Mouse (Mus musculus): ENCODE results near the gene Slamf8. TPM values are rescaled to one million over a fixed set of nuclear protein-coding genes. Genes with fewer than 3 reads are reported as not detected.

Gene Slamf8
- total RNA-seq, 2 experiments from 2014 or later = not detected

DNA sequence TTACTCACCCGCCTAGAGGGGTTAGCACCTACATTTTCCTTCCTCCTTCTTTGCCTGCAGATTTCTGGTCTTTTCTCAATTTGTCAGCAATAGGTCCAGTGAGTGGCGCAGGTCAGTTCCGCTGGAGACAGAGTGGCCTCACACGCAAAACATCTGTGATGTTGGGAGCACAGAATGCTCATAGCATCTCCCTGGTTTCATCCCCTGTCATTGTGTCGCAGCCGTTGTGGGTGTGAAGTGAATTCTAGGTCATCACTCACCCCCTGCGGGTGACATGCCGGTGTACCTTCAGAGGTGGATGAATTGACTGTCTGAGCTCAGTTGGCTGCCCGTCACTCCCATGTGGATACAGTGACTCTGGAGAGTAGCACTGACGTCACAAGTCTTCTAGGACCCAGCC lies 20.9 kb upstream of the Slamf8 start:
- DNase-seq (ENCODE audit: low spot score in 2 of 2) = no peak
- intact Hi-C loops (cut with DNase I) = loop anchor here (5.0 kb wide), 1 partner anchor 84 kb away; no protein-coding TSS in a partner anchor

DNA sequence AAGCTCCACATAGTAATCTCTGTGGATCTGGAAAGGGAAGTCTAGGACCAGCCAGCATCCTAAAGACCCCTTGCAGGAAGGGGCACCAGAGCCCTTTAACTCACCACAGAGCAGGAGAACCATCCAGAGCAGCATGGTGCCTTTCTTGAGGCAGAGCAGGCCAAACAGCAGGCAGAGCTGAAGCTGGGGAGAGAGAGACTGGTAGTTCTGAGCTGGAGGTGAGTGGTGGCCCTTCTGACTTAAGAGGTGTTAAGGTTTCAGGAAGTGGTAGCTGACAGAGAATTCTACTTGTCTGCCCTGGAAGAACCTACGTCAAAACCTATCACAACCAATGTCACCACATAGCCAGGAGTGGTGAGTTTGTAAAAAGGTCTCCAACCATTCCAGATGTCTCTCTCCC lies 12.0 kb upstream of the Slamf8 start, which contains the start of gene Fcrl6:
Fcrl6 (minus strand) TSS at position 226 of the 400 bp plus-strand sequence.
- intact Hi-C loops (cut with DNase I) = no loop called here
- no peak for DNase-seq (ENCODE audit: low spot score in 2 of 2)

DNA sequence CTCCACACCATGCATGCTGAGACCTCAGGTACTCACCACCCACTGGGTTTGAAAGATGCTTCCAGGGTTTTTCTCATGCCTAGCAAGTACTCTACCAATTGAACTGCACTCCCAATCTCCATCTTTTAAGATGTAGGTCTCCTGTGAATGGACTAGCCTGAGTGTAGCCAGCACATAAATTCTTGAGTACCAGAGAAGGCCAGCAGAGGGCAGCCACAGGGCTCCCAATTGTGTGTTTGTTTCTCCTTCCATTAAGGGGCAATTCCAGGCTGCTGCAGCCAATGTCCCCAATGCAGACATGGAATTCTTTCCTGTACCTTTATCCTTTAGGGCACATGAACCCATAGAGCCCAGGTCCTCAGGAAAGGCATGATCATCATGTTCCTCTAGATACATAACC lies 4.1 kb upstream of the Slamf8 start:
- peak; percentile 66 for DNase-seq (ENCODE audit: low spot score in 2 of 2)
- intact Hi-C loops (cut with DNase I) = no loop called here

DNA sequence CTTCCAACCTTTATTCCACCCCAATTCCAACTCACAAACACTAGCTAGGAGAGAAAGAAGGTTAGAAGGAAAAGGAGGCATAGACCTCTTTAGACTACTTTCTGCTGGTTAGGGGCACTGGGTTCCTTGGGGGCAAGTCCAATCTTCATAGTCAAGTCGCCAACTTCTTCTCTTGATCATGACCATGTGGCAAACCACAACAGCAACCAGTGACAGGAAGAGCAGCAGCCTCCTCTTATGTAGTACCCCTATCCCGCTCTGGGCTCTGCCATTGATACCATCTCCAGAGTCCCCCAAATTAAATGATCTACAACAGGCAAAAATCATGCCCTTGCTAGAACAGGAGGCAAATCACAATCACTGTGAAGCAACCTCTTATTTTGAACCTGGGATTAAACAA lies 3.6 kb upstream of the Slamf8 start:
- intact Hi-C loops (cut with DNase I) = no loop called here
- DNase-seq (ENCODE audit: low spot score in 2 of 2) = no peak

DNA sequence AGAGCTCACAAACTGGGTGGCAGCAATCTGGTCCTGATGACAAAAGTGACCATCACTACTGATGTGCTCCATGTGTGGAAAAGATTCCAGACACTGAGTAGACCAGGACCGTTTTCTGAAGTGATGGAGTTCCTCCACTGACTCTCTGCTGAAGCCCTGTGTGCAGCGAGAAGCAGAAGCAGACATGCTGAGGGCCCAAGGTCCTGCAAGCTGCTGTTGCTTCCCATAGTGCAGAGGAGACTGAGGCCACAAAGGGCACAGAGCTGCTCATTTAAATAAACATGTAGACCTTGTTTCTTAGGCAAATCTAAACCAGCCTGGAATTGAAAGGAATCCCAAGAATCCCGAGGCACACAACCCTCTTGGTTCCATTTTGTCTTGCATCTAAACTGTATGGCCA lies 3.0 kb upstream of the Slamf8 start:
- DNase-seq (ENCODE audit: low spot score in 2 of 2) = no peak
- intact Hi-C loops (cut with DNase I) = no loop called here

DNA sequence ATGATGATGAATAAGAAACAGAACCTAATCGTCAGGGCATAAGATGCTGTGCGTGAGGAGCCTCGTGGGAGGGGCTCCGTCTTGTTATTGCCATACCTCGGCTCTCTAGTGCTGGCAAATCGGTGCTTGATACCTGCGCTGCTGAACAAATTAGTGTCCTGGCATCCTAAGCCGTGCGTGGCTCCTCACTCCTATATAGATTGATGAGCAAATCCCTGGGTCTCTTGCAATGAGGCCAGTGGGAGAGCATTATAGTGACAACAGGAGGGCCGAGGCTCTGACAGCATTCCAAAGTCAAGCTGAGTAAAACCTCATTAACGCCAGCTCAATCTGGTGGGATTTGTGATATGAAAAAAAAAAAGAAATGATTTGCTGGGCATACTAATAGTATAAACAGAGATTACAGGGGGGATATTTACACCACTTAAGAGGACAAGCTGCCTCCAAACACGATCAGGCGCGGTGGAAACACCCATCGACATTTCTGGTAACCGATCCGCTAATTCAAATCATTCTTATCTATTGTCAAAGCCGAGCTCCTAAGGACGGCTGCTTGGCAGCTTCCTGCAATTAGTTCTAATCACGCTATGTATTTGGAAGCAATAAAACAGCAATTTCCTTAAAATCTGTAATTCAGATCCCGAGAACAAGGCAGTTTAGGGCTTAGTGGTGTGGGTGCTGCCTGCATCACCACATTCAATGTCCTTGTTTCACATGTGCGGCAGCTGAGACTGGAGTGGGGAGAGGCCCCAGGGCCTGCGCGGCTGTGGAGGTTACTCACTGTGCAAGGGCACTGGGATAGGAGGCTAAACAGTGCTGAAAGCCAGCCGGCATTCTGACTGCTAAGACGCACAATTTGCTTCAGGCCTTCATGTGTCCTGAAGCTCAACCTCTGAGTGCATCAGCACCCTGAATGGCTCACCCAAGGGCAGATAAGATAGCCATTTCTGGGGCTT lies 4.5 kb downstream of the Slamf8 start:
- DNase-seq (ENCODE audit: low spot score in 2 of 2) = no peak
- intact Hi-C loops (cut with DNase I) = no loop called here

DNA sequence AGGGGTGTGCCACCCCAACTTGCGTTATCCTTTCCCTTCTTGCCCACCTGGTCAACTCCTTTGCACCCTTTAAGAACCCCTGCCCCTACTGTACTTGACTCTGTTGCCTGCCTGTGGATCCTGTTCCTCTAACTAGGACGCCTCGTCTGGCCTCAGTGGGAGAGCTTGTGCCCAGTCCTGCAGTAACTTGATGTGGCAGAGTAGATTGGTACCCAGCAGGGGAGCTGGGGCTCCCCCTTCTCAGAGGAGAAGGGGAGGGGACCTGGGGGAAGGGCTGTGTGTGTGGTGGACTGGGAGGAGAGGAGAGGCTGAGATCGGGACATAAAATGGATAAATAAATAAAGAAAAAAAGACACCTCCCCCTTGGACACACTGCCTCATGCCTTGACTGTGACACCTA lies 5.3 kb downstream of the Slamf8 start:
- no peak for DNase-seq (ENCODE audit: low spot score in 2 of 2)
- intact Hi-C loops (cut with DNase I) = no loop called here

DNA sequence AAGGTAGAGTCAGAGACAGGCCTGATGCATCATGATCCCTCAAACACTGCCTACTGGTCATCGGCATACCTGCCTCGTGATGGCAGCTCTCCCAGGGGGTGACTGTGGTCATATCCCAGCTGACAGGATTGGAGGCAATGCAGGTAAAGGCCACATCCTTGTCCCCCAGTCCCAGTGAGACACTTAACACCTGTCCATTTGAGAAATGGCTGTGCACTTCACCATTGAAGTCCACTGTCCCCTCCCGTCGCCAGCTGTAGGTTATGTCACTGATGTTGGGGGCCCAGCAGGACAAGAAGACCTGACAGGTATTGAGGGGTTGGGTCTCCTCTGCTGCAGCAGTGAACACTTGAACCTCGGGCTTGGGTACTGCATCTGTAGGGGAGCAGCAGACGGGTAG lies 6.1 kb downstream of the Slamf8 start:
- no peak for DNase-seq (ENCODE audit: low spot score in 2 of 2)
- intact Hi-C loops (cut with DNase I) = no loop called here

DNA sequence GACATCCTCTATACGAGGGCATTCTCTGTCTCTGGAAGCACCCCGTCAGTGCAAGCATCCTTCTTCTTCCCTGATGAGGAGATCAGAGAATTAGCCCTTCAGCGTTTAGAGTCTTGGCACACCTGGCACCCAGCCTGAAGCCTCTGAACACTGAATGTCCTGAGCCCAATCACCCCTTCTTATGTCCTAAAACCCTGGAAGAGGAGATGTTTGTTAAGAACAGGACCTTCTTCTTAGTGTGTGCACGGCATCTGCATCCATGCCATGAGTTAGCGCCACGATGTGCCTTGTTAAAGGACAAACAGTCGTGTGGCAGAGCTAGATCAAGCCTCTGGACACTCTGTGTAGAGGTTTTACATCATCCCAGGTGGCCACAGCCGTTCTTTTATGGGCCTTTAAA lies 7.9 kb downstream of the Slamf8 start:
- no peak for DNase-seq (ENCODE audit: low spot score in 2 of 2)
- intact Hi-C loops (cut with DNase I) = no loop called here

DNA sequence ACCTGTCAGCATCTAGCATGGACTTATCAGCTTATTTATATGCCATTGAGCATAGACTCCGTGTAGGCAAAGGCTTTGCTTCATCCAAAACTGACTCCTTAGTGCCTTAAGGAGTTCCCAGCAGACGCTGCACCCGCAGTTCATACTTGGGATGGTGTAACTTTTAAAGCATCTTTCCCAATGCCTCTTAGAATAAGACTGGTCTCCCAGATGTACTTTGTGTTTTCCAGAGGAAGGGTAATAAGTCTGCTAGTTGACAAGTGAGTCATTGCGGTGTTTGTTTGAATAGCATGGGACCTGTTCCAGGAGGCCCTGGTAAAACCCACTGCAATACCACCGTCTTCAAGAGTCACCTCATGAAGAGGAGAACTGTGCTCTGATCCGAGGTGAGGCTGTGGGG lies 10.3 kb downstream of the Slamf8 start:
- DNase-seq (ENCODE audit: low spot score in 2 of 2) = no peak
- intact Hi-C loops (cut with DNase I) = no loop called here

DNA sequence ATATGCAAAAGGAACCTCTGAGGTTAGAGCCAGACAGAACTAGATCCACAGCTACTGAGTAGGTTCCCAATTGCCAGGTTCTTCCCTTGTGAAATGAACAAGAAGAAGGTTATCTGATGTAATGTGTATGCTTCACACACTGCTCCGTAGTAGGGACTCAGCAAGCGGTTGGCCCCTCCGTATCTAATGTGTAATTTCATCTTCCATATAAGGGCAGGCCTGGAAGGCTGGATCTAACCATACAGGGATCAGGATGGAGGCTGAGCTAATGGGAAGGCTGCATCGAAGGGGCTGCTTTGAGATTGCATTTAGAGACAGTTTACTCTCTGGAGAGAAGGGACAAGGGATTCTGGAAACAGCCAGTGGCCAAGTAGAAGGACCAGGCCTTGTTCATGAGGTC lies 22.6 kb downstream of the Slamf8 start:
- intact Hi-C loops (cut with DNase I) = no loop called here
- DNase-seq (ENCODE audit: low spot score in 2 of 2) = no peak

DNA sequence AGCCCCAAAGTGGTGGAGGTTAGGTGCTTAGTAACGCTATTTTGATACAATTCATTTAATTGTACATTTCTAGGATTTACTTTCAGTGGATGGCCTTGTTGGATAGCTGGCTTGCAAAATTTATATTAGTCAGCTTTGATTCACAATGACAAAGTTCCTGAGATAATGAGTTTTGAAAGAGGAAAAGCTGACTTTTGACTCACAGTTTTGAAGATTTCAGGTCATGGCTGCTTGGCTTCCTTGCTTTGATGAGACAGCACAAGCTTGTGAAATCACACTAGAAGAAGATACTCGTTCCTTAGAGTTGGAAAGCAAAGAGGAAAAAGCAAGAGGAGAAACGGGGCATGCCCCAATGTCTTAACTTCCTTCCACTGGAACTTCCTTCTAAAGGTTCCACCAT lies 24.2 kb downstream of the Slamf8 start:
- DNase-seq (ENCODE audit: low spot score in 2 of 2) = no peak
- intact Hi-C loops (cut with DNase I) = no loop called here

DNA sequence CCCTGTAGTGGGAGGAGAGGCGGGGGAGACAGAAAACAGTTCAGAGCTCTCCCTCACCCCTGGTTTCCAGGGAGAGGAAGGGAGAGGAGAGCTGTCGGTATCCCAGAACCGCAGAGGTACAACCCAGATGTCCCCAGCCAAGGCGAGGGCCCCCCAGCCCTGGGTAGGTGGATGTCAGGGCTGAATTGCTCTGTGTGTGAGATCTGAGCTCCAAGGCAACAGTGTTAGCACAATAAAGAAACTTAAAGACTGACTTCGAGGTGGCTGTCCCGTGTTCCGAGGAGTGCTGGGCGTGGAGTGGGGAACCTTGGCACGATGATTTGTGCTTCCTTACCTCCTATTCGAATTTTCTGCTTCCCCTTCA lies 26.9 kb downstream of the Slamf8 start:
- intact Hi-C loops (cut with DNase I) = loop anchor here (2.0 kb wide), 1 partner anchor 35 kb away; no protein-coding TSS in a partner anchor

DNA sequence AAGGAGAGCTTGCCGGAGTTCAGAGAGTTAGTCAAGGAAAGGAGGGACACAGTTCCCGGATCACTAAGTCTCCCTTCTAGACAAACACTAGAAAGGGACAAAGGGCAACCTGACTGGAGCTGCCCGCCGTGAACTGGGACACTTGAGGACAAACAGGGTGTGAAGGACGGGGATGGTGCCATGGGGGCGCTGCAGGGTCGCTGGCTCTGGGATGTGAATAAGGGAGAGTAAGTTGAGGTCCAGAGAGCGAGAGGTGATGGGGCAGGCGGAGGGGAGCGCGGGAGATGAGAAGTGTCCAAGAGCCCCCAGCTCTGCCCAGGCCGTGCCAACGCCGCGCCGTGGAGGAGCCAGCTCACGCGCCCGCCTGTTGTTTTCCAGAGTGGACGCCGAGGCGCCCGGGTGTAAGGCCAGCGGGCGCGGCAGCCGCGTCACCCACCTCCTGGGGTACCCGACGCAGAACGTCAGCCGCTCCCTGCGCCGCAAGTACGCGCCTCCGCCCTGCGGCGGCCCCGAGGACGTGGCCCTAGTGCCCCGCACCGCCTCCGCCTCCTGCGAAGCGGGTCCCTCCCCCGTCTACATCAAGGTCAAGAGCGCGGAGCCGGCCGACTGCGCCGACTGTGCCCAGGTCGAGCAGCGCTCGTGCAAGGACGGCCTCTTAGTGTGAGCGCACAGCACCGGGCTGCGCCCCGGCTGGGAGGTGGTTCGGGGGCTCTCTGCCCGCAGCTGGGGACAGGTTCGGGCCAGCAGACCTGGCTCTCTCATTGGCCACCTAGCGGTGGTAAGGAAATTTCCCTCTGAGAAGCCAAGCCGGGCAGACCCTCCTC lies 27.5 kb downstream of the Slamf8 start:
- intact Hi-C loops (cut with DNase I) = loop anchor here (2.0 kb wide), 1 partner anchor 34 kb away; no protein-coding TSS in a partner anchor
- peak; percentile 29 to 57 for DNase-seq (ENCODE audit: low spot score in 2 of 2)

More for the DNA sequence above, 26.9 kb downstream of the Slamf8 start:
- DNase-seq (ENCODE audit: low spot score in 2 of 2) = no peak

DNA sequence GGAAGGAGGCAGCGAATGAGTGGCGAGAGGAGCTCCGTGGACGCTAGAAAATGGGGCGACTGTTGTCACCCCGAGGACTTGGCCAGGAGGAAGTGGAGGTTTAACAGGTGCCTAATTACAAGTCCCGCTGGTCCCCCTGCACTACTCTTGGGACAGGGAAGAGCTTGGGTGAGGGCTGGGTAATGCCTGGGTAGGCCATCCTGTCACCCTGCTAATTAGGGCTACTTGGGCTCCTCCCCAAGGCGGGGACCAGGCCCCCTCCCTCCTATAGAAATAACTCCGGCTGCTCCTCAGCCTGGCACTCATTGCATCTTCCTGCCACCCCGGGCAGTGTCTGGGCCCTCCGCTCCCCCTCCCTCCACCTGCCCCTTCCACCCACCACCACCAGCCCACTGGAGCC lies 34.7 kb downstream of the Slamf8 start, which contains the start of gene Vsig8:
Vsig8 (plus strand) TSS at position 301 of the 400 bp plus-strand sequence.
- DNase-seq (ENCODE audit: low spot score in 2 of 2) = no peak
- intact Hi-C loops (cut with DNase I) = no loop called here

DNA sequence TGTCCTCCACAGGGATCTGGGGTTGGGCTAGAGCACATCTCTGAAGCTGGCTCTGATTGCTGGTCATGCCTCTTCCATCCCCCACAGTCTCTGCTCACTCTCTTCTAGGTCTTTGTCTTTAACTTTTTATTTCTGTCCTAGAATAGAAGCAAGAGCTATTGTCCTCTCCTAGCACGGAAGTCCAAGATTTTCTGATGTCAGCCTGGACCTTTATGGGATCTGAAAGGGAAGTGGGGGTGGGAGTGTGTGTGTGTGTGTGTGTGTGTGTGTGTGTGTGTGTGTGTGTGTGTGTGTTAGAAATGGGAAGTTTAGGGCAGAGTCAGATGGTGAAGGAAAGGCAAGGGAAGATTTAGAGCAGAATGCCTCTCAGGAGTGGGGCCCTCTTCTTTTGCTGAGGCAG lies 37.7 kb downstream of the Slamf8 start:
- intact Hi-C loops (cut with DNase I) = no loop called here

DNA sequence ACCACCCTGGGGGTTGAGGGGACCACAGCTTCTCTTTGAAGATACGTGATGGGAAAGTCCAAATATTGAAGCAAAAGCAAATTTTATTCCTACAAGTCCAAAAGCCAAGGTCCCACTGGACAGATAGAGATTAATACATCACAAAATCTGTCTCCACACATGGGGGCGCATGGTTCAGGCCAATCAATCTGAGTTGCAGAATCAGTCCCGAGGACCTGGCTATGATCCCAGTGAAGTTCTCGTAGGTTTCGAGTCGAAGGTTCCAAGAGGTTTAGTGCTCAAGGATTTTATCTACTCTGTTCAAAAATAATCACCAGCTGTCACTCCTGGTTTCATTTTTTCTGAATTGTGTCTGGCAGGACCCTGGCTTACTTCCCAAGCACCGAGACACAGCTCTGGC lies 39.4 kb downstream of the Slamf8 start:
- no peak for DNase-seq (ENCODE audit: low spot score in 2 of 2)
- intact Hi-C loops (cut with DNase I) = no loop called here

More for the DNA sequence above, 37.7 kb downstream of the Slamf8 start:
- no peak for DNase-seq (ENCODE audit: low spot score in 2 of 2)

DNA sequence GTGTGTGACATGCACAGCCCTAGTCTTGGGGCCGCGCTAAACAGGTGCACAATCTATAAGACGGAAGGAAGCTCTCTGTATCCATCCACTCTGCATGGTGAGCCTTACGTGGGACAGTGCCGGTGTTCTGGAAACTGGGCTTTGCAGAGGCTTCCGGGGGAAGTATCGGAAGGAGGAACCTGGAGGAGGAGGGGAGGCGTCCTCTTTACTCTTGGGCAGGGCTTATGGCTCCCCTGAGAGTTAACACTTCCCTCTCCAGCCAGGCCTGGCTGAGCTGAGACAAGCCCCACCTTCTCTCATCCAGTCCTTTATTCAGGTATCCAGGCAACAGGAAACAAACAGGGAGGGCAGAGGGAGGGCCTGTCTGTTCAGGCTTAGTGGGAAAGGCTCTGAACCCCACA lies 39.8 kb downstream of the Slamf8 start:
- intact Hi-C loops (cut with DNase I) = no loop called here
- DNase-seq (ENCODE audit: low spot score in 2 of 2) = peak; percentile 52 to 64

DNA sequence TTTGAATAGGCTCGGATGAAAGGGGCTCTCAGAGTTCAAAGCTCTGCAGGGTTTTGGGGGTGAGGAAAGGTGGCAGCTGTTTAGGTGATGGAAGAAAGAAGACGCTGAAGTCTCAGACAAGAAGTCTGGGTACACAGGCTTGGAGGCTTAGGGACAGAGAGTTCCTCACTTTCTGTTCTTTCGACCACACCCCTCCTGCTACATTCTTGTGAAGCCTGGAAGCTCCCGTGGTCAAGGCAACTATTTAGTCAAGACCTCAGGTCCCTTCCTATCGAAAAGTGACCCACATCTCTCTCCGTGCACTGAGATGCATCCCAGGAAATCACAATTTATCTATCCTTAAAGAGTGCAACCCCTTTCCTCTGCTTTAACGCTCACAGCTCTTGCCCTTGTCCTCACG lies 40.7 kb downstream of the Slamf8 start:
- DNase-seq (ENCODE audit: low spot score in 2 of 2) = no peak
- intact Hi-C loops (cut with DNase I) = no loop called here

DNA sequence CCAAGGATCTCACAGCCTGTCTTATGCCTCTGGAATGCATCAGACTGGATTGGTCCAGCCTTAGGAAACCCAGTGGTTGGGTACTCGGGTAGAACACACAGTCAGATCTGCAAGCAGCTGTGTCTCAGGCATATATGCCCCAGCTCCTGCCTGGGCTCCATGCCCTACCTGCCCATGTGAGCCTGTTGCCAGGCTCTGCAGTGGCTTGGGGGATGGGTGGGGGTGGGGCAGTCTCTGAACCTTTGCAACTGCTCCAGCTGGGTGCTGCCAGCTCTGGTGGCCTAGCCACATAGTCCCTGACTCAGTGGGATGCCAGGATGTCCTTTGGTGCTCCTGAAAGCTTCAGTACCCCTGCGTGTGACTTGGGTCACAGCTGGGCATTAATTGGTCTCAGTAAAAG lies 41.1 kb downstream of the Slamf8 start:
- DNase-seq (ENCODE audit: low spot score in 2 of 2) = no peak
- intact Hi-C loops (cut with DNase I) = no loop called here

All from left cerebral cortex, postnatal 14 days (tissue).